Mouse (Mus musculus): ENCODE data around the gene Rpp25. TPM values are rescaled to one million over a fixed set of nuclear protein-coding genes. Genes with fewer than 3 reads are reported as not detected.
A peak's percentile ranks its signal among the peaks of the same experiment; 100 is the strongest.

The Rpp25 gene
- 5.3 and 6.2 TPM in 2 replicates for polyA plus RNA-seq (2014; fragmentation: Nextera tagmentation; extraction: Ambion mirVana)

GRCm38 (mm10) chr9:57503622-57504380 lies at the start of gene Rpp25:
TSS of gene Rpp25 (plus strand) at chr9:57504026.
- Histone ChIP-seq H3K4me2 (replicated peaks; ENCODE audit: low read depth, low read length) (peak within 1 kb of the TSS; percentile 94), H3K4me3 (ENCODE audit: low read length) (peak within 1 kb of the TSS; percentile 51), H3K4me1 (ENCODE audit: control insufficient read depth, insufficient read depth, low read length) (peaks cover 44% of the 10 kb centered on the region), H3K9me3 (ENCODE audit: control insufficient read depth, low read length) (no peaks in the 10 kb centered on the region), H3K36me3 (ENCODE audit: control insufficient read depth, insufficient read depth, low read length) (no peaks in the 10 kb centered on the region), H3K27ac (ENCODE audit: low read depth, low read length) (no peak within 1 kb of the TSS), H3K27me3 (ENCODE audit: control insufficient read depth, insufficient read depth, low read length) (peaks cover 54% of the 10 kb centered on the region), H3K9ac (ENCODE audit: low read depth, low read length) (peak within 1 kb of the TSS; percentile 44; the same call in 1 of the 2 replicates)
- WGBS: under 1% methylated on average over 45 of the region's 46 CpGs
- peak; percentile 71 for ATAC-seq (ENCODE audit: low FRiP score, low TSS enrichment)

DNA sequence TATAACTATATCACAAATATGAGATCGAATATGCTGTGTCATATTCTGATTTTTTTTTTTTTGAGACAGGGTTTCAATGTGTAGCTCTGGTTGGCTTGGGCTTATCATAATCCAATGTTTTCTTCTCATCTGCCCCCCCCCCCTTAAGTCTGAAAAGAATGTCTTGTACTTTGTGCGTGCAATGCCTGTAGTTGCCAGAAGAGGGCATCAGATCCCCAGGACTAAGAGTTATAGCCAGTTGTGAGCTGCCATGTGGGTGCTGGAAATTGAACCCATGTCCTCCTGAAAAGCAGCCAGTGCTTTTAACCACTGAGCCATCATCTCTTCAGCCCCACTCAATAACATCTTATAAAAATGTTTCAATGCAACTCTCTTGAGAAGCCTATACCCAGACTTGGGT lies 44.1 kb upstream of the Rpp25 start:
- no peaks in the 10 kb centered on the region for H3K9me3 ChIP-seq (ENCODE audit: control insufficient read depth, low read length)
- WGBS: 91% methylated on average over 2 of the region's 2 CpGs
- no peak overlapping the region for H3K9ac ChIP-seq (ENCODE audit: low read depth, low read length)
- H3K4me3 ChIP-seq (ENCODE audit: low read length): no peak overlapping the region
- ATAC-seq (ENCODE audit: low FRiP score, low TSS enrichment): no peak
- no peaks in the 10 kb centered on the region for H3K4me1 ChIP-seq (ENCODE audit: control insufficient read depth, insufficient read depth, low read length)
- no peak overlapping the region for H3K27ac ChIP-seq (ENCODE audit: low read depth, low read length)
- no peaks in the 10 kb centered on the region for H3K27me3 ChIP-seq (ENCODE audit: control insufficient read depth, insufficient read depth, low read length)
- H3K4me2 ChIP-seq (replicated peaks; ENCODE audit: low read depth, low read length): no peak overlapping the region
- no peaks in the 10 kb centered on the region for H3K36me3 ChIP-seq (ENCODE audit: control insufficient read depth, insufficient read depth, low read length)

- Histone ChIP-seq H3K4me1 (ENCODE audit: control insufficient read depth, insufficient read depth, low read length) (peaks cover 8% of the 10 kb centered on the region; the same call in 1 of the 2 replicates), H3K9me3 (ENCODE audit: control insufficient read depth, low read length) (no peaks in the 10 kb centered on the region), H3K4me2 (replicated peaks; ENCODE audit: low read depth, low read length) (no peak overlapping the region), H3K9ac (ENCODE audit: low read depth, low read length) (no peak overlapping the region), H3K27me3 (ENCODE audit: control insufficient read depth, insufficient read depth, low read length) (no peaks in the 10 kb centered on the region), H3K36me3 (ENCODE audit: control insufficient read depth, insufficient read depth, low read length) (no peaks in the 10 kb centered on the region), H3K27ac (ENCODE audit: low read depth, low read length) (no peak overlapping the region), H3K4me3 (ENCODE audit: low read length) (no peak overlapping the region)
- WGBS: 77% methylated on average over 6 of the region's 6 CpGs
- ATAC-seq (ENCODE audit: low FRiP score, low TSS enrichment): no peak
These were observed 41.0 kb upstream of the Rpp25 start for GRCm38 (mm10) chr9:57462866-57463265.

- H3K4me2 ChIP-seq (replicated peaks; ENCODE audit: low read depth, low read length): no peak overlapping the region
These were observed 37.7 kb upstream of the Rpp25 start for GRCm38 (mm10) chr9:57466101-57466500.

DNA sequence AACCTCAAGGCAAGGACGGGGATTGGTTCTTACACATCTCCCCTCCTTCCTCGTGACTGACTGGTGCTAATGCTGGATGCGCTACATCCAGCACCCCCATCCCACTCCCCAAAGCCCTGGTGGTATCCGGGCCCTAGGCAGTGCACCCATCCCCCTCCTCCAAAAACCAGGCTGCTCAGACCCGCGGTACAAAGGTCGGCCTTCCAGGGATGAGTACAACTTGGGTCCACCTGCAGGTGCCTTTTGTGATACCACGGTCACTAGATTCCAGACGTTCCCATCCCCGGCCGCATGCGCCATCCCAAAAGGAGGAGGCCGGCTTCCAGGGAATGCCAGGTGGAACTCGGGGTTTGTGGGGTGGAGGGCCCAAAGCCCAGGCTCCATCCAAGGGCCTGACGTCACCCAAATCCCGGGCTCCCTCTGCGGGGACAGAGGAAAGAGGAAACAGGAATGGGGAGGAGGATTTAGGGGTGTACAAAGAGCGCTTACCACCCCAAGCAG lies 36.5 kb upstream of the Rpp25 start:
- Histone ChIP-seq H3K9ac (ENCODE audit: low read depth, low read length) (peak overlapping the region; percentile 69), H3K9me3 (ENCODE audit: control insufficient read depth, low read length) (no peaks in the 10 kb centered on the region), H3K4me2 (replicated peaks; ENCODE audit: low read depth, low read length) (peak overlapping the region; percentile 90), H3K4me3 (ENCODE audit: low read length) (peak overlapping the region; percentile 68), H3K27me3 (ENCODE audit: control insufficient read depth, insufficient read depth, low read length) (no peaks in the 10 kb centered on the region), H3K4me1 (ENCODE audit: control insufficient read depth, insufficient read depth, low read length) (peaks cover 8% of the 10 kb centered on the region; the same call in 1 of the 2 replicates), H3K27ac (ENCODE audit: low read depth, low read length) (no peak overlapping the region), H3K36me3 (ENCODE audit: control insufficient read depth, insufficient read depth, low read length) (no peaks in the 10 kb centered on the region)
- WGBS: under 1% methylated on average over 18 of the region's 18 CpGs
- peak; percentile 51 for ATAC-seq (ENCODE audit: low FRiP score, low TSS enrichment)

More at GRCm38 (mm10) chr9:57466101-57466500, 37.7 kb upstream of the Rpp25 start:
- Histone ChIP-seq H3K9me3 (ENCODE audit: control insufficient read depth, low read length) (no peaks in the 10 kb centered on the region), H3K27ac (ENCODE audit: low read depth, low read length) (no peak overlapping the region), H3K9ac (ENCODE audit: low read depth, low read length) (no peak overlapping the region), H3K27me3 (ENCODE audit: control insufficient read depth, insufficient read depth, low read length) (no peaks in the 10 kb centered on the region), H3K36me3 (ENCODE audit: control insufficient read depth, insufficient read depth, low read length) (no peaks in the 10 kb centered on the region), H3K4me3 (ENCODE audit: low read length) (no peak overlapping the region), H3K4me1 (ENCODE audit: control insufficient read depth, insufficient read depth, low read length) (peaks cover 8% of the 10 kb centered on the region; the same call in 1 of the 2 replicates)
- 63% methylated on average over 3 of the region's 3 CpGs for WGBS
- no peak for ATAC-seq (ENCODE audit: low FRiP score, low TSS enrichment)

DNA sequence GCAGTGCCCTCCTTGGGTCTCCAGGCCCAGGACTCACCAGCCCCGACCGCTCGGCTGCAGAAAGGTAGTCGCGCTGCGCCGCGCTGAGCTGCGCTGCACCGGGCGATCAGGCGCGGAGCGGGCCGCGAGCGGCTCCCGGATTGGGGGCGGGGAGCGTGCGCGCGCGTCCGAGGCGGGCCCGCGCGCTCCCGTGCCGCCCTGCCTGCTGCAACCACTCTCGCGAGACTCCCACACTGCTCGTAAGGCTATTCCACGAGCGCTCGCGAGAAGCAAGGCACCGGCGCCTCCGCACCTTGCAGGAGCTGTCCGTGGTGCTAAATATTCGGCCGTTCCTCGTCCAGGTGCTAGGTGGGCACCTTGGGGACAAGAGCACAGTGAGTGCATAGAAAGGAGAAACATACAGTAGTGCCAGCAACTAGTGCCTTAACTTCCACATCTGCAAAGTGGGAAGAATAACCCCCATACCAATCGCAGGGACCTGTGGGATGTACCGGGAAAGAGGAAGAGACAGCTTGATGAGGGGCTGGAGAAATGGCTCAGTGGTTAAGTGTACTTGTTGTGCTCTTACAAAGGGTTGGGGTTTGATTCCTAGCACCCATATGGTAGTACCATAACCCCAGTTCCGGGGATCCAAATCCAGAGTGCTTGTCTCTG lies 35.8 kb upstream of the Rpp25 start, which contains the start of gene Scamp5:
Gene Scamp5, minus strand, starts transcription at position 165 of the 654 bp plus-strand sequence.
- no peak within 1 kb of the TSS for H3K27ac ChIP-seq (ENCODE audit: low read depth, low read length)
- peak; percentile 90 for ATAC-seq (ENCODE audit: low FRiP score, low TSS enrichment)

GRCm38 (mm10) chr9:57468914-57469313 lies 34.9 kb upstream of the Rpp25 start:
- H3K4me1 ChIP-seq (ENCODE audit: control insufficient read depth, insufficient read depth, low read length): peaks cover 8% of the 10 kb centered on the region; the same call in 1 of the 2 replicates
- ATAC-seq (ENCODE audit: low FRiP score, low TSS enrichment): no peak

More for the DNA sequence above, 35.8 kb upstream of the Rpp25 start, which contains the start of gene Scamp5:
- Histone ChIP-seq H3K4me2 (replicated peaks; ENCODE audit: low read depth, low read length) (peak within 1 kb of the TSS; percentile 90), H3K9me3 (ENCODE audit: control insufficient read depth, low read length) (no peaks in the 10 kb centered on the region), H3K4me1 (ENCODE audit: control insufficient read depth, insufficient read depth, low read length) (peaks cover 8% of the 10 kb centered on the region; the same call in 1 of the 2 replicates), H3K4me3 (ENCODE audit: low read length) (peak within 1 kb of the TSS; percentile 68), H3K9ac (ENCODE audit: low read depth, low read length) (peak within 1 kb of the TSS; percentile 69), H3K36me3 (ENCODE audit: control insufficient read depth, insufficient read depth, low read length) (no peaks in the 10 kb centered on the region), H3K27me3 (ENCODE audit: control insufficient read depth, insufficient read depth, low read length) (no peaks in the 10 kb centered on the region)
- WGBS: 2% methylated on average over 47 of the region's 48 CpGs

DNA sequence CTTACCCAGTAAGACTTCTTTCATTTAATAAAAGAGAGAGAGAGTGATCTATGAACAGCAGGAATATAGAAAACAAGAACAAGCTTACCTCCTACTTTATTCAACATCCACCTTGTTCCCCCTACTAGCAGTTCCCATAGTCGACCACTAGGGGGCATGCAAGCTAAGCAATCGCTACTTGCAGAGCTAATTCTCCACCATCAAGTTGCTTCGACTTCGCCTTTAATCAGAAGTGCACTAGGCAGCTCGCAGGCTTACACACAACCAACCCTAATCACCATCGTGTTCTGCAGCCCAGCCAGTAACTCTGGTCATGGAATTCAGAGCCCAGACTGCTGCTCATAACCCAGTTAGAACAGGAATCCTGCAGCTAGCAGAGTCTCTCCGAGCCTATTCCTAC lies 18.1 kb upstream of the Rpp25 start:
- Histone ChIP-seq H3K36me3 (ENCODE audit: control insufficient read depth, insufficient read depth, low read length) (no peaks in the 10 kb centered on the region), H3K4me1 (ENCODE audit: control insufficient read depth, insufficient read depth, low read length) (no peaks in the 10 kb centered on the region; the same call in 1 of the 2 replicates), H3K9ac (ENCODE audit: low read depth, low read length) (no peak overlapping the region), H3K4me2 (replicated peaks; ENCODE audit: low read depth, low read length) (no peak overlapping the region), H3K27ac (ENCODE audit: low read depth, low read length) (no peak overlapping the region), H3K4me3 (ENCODE audit: low read length) (no peak overlapping the region), H3K27me3 (ENCODE audit: control insufficient read depth, insufficient read depth, low read length) (no peaks in the 10 kb centered on the region; the same call in 1 of the 2 replicates), H3K9me3 (ENCODE audit: control insufficient read depth, low read length) (no peaks in the 10 kb centered on the region)
- 17% methylated on average over 7 of the region's 7 CpGs for WGBS
- no peak for ATAC-seq (ENCODE audit: low FRiP score, low TSS enrichment)

More at GRCm38 (mm10) chr9:57468914-57469313, 34.9 kb upstream of the Rpp25 start:
- H3K36me3 ChIP-seq (ENCODE audit: control insufficient read depth, insufficient read depth, low read length): no peaks in the 10 kb centered on the region
- H3K27me3 ChIP-seq (ENCODE audit: control insufficient read depth, insufficient read depth, low read length): no peaks in the 10 kb centered on the region
- WGBS: 84% methylated on average over 4 of the region's 4 CpGs
- H3K4me3 ChIP-seq (ENCODE audit: low read length): no peak overlapping the region
- no peaks in the 10 kb centered on the region for H3K9me3 ChIP-seq (ENCODE audit: control insufficient read depth, low read length)
- no peak overlapping the region for H3K9ac ChIP-seq (ENCODE audit: low read depth, low read length)
- no peak overlapping the region for H3K27ac ChIP-seq (ENCODE audit: low read depth, low read length)
- H3K4me2 ChIP-seq (replicated peaks; ENCODE audit: low read depth, low read length): no peak overlapping the region
